Mouse (Mus musculus): ENCODE data around the gene Unc93a2.
"Not testable (repeated sequence)": the region's sequence is repeated elsewhere in the genome, so short reads cannot be mapped to it uniquely, and the experiment has no call there.

Gene Unc93a2

GRCm38 (mm10) chr17:7385364-7385763 is at the start of gene Unc93a2:
Gene Unc93a2 (minus strand): TSS chr17:7385464.
- DNase-seq = not testable (repeated sequence)

- not testable (repeated sequence) for DNase-seq
Observed at GRCm38 (mm10) chr17:7434121-7434520, 48.9 kb upstream of the Unc93a2 start.

DNA sequence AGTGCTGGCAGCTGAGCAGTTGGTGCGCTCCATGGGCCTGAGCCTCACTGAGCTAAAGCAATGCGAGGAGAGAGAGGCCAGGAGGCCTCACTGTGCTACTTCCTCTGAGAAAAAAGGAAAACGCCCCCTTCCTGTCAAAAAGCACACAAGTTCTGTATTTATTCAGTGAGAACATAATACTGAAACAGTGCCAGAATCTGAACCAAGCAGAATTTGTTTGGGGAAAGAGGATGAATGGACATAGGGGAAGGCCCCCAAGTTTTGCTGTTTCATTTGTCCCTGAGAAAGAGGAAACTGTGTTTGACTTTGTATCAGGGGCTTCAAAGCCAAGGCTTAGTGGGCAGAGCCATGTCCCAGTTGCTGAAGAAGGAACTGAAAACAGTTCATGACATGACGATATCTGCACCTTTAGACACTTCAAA is 45.0 kb upstream of the Unc93a2 start:
- DNase-seq = not testable (repeated sequence)

GRCm38 (mm10) chr17:7420191-7420973 is 35.1 kb upstream of the Unc93a2 start:
- DNase-seq = not testable (repeated sequence)

GRCm38 (mm10) chr17:7414601-7415310 is 29.5 kb upstream of the Unc93a2 start:
- not testable (repeated sequence) for DNase-seq

DNA sequence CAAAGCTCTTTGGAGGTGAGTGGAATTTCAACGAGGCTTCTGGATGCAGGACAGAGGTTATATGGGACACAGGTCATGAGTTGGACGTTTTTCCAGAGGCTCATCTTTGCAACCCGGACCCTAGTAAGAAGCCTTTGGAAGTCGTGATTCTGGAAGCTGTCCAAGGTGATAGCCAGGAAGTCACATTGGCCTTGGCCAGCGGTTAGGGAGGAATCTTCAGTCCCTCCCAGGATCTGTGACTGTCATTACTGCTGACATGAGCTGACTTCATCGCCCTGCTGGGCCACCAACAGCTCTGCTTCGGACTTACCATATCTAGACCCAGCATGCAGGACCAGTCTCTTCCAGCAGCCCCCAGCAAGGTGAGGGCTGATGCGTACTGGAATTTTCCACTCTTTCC is 28.1 kb upstream of the Unc93a2 start:
- DNase-seq = not testable (repeated sequence)

- not testable (repeated sequence) for DNase-seq
Observed at GRCm38 (mm10) chr17:7399770-7400169, 14.5 kb upstream of the Unc93a2 start.

- DNase-seq = not testable (repeated sequence)
Observed at GRCm38 (mm10) chr17:7398198-7398847, 13.1 kb upstream of the Unc93a2 start.

DNA sequence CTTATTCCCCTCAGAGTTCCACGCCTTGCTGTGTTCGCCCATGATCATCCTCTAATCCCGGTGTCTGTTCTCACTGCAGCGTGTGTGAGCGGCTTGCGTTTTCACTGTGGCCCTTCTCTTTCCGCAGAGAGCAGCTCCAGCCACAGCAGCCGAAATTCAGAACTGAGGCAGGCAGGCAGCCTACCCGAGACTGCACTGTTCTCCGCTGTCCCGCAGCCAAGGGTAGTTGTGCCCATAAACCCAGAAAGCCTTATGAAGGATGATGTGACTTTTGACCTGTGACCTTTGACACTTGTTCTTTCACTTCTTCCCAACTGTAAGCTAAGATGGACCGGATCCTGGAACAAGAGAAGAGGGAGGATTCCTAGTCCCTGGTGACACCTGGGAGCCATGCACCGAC is 11.8 kb upstream of the Unc93a2 start:
- DNase-seq = not testable (repeated sequence)

GRCm38 (mm10) chr17:7396288-7396687 is 11.0 kb upstream of the Unc93a2 start:
- not testable (repeated sequence) for DNase-seq

- not testable (repeated sequence) for DNase-seq
Observed at GRCm38 (mm10) chr17:7395671-7396070, 10.4 kb upstream of the Unc93a2 start.

DNA sequence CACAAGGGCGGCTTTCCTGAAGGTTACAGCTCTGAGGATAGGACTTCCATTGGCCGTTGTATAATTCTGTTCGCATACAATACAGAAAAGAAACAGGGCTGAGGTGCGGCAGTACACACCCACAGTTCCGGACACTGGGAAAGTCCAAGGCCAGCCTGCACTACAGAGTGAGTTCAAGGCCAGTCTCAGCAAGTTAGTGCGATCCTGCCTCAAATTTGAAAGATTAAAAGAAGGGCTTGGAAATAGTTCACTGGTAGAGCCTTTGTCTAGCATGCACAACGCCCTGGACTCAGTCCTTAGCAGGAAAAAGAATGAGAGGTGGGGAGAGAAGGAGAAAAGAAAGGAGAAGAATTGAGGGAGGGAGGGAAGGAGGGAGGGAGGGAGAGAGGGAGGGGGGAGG is 9.9 kb upstream of the Unc93a2 start:
- DNase-seq = not testable (repeated sequence)

DNA sequence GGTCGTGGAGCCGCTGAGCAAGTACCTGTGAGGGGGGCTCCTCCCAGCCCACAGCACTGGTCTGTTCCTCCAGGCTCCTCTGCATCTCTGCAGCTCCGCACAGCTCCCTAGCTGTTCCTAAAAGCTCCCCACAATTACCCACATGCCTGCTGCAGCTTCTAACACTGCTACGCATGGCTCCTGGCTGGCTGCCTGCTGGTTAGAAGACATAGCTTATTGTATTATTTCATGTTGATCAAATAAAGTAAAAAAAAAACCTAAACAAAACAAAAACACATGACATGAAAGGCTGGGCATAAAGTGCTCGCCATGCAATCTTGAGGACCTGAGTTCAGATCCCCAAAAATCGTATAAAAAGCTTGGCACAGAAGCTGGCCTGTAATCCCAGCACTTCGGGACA is 4.6 kb upstream of the Unc93a2 start:
- not testable (repeated sequence) for DNase-seq

- not testable (repeated sequence) for DNase-seq
Observed at GRCm38 (mm10) chr17:7388958-7389356, 3.7 kb upstream of the Unc93a2 start.

- not testable (repeated sequence) for DNase-seq
Observed at GRCm38 (mm10) chr17:7388341-7388957, 3.2 kb upstream of the Unc93a2 start.

DNA sequence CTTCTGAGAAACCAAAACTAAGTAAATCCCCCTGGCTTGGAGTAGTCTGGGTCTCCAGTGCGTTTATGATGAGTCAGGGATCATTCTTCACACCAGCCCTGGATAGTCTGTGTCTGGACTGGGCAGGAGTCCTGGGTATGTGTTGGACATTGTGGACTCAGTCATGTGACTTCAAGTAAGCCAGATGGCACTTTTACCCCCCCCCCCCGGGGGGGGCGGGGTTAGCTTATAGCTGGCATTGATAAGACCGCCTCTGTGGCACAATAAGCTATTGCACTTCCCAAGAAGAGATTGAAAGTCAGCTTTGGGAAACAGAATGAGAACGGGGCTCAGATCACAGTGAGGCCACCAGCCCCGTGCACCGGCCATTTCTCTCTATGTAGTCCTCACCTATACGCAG is 752 bp upstream of the Unc93a2 start:
- DNase-seq = not testable (repeated sequence)

GRCm38 (mm10) chr17:7383167-7384143 is 1.8 kb downstream of the Unc93a2 start:
- not testable (repeated sequence) for DNase-seq

DNA sequence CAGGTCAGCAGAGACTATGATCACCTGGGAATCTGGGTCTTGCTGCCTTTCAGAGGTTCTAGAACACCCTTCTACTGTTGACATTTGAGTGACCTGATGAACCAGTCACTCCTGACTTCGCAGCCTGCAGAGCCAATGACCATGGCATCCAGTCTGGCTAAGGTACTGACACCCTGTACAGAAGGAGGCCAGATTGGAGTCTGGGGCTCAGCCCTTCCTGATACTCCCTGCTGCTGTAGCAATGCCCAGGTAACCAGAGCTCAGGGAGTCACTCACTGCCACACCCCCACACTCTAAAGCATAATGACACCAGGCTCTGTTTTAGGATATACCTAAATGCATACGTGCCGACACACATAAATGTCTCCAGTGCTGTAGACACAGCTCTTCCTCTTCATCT is 2.6 kb downstream of the Unc93a2 start:
- not testable (repeated sequence) for DNase-seq

- not testable (repeated sequence) for DNase-seq
Observed at GRCm38 (mm10) chr17:7377907-7378306, 7.4 kb downstream of the Unc93a2 start.

DNA sequence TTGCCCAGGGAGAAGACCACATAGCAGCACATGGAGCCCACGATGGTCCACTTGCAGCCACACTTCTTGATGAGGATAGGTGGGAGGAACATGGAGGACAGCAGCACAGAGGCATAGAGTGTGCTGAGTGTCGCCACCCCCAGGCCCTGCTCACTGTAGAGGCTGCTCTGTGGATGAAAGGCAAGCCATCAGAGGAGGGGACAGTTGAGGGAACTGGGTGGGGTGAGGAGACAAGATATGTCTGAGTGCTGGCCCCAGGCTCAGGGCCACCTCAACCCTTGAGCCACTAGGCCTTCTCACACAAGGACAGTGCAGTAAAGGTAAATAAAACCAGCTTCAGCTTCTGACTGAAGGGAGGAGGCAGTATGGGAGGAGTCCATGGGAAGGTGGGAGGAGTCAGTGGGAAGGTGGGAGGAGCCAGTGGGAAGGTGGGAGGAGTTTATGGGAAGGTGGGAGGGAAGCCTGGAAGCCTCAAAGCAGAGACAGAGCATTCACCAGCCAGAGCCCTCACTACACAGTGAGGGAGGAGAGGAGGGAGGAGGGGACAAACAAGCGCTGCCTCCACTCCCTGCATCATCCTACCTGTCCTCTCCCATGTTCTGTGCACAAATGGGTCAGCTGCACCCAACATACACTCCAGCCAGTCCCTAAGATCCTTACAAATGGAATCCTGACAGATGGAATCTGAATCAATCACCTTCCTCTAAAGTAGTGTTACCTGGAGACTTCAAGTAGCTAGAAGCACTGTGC is 8.1 kb downstream of the Unc93a2 start:
- not testable (repeated sequence) for DNase-seq

DNA sequence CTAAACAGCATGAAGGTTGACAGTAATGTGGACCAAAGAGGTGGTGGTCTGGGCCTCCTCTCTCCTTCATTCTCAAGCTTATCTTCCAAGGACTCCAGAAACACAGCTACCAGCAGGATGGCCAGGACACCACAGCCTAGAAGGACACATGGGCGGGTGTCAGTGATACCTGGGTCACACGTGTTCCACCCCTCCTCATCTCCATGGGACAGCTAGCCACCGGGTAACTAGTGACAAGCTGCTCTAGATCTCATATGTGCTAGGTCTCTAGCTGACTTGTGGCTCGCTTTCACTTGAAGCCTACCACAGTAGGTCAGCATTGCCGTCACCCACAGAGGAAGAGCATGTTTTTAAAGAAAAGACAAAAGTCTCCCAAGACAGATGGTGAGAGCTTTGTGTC is 13.4 kb downstream of the Unc93a2 start, which contains the start of gene Gm49630:
TSS of gene Gm49630 (minus strand) at position 101 of the 400 bp plus-strand sequence.
- not testable (repeated sequence) for DNase-seq
